Mouse (Mus musculus): ENCODE measurements around the gene Fez1. TPM values are rescaled to one million over a fixed set of nuclear protein-coding genes. Genes with fewer than 3 reads are reported as not detected.
A peak's percentile ranks its signal among the peaks of the same experiment; 100 is the strongest.

The Fez1 gene
- total RNA-seq, 4 experiments from 2014 or later: 3.4 to 7.5 (median 6.9) TPM

GRCm38 (mm10) chr9:36890552-36890951 lies 68.9 kb downstream of the Fez1 start:
- peak; percentile 31 to 37 for DNase-seq (ENCODE audit: low spot score in 2 of 2)

GRCm38 (mm10) chr9:36893413-36893990 lies 71.8 kb downstream of the Fez1 start:
- no peak for DNase-seq (ENCODE audit: low spot score in 2 of 2)

GRCm38 (mm10) chr9:36894242-36894641 lies 72.6 kb downstream of the Fez1 start:
- no peak for DNase-seq (ENCODE audit: low spot score in 2 of 2)

- DNase-seq (ENCODE audit: low spot score in 2 of 2): peak; percentile 54 to 75
These were observed 73.5 kb downstream of the Fez1 start for GRCm38 (mm10) chr9:36895009-36895693.

GRCm38 (mm10) chr9:36898560-36898959 lies 76.9 kb downstream of the Fez1 start:
- peak; percentile 78 to 83 for DNase-seq (ENCODE audit: low spot score in 2 of 2)

GRCm38 (mm10) chr9:36900464-36900863 lies 78.8 kb downstream of the Fez1 start:
- no peak for DNase-seq (ENCODE audit: low spot score in 2 of 2)

- no peak for DNase-seq (ENCODE audit: low spot score in 2 of 2)
These were observed 83.8 kb downstream of the Fez1 start for GRCm38 (mm10) chr9:36905452-36905851.

GRCm38 (mm10) chr9:36916362-36916761 lies 94.7 kb downstream of the Fez1 start:
- peak; percentile 77 to 81 for DNase-seq (ENCODE audit: low spot score in 2 of 2)

- DNase-seq (ENCODE audit: low spot score in 2 of 2): peak; percentile 65 to 76
These were observed 95.3 kb downstream of the Fez1 start for GRCm38 (mm10) chr9:36916915-36917314.

GRCm38 (mm10) chr9:36918582-36918981 lies 96.9 kb downstream of the Fez1 start:
- DNase-seq (ENCODE audit: low spot score in 2 of 2): no peak

- DNase-seq (ENCODE audit: low spot score in 2 of 2): no peak
These were observed 97.8 kb downstream of the Fez1 start for GRCm38 (mm10) chr9:36919472-36919871.

GRCm38 (mm10) chr9:36921718-36922415 lies 100.2 kb downstream of the Fez1 start:
- no peak for DNase-seq (ENCODE audit: low spot score in 2 of 2)

GRCm38 (mm10) chr9:36923753-36924152 lies 102.1 kb downstream of the Fez1 start:
- no peak for DNase-seq (ENCODE audit: low spot score in 2 of 2)

Other genes starting within 250 kb of the Fez1 start
- gene Gm17689, start 239.2 kb upstream of the Fez1 start, total RNA-seq (2022): not detected
- not detected for gene A630095E13Rik, start 178.5 kb upstream of the Fez1 start, total RNA-seq (2022)
- gene Acrv1, start 128.6 kb upstream of the Fez1 start, total RNA-seq (2022): not detected
- gene Chek1, start 94.8 kb upstream of the Fez1 start, total RNA-seq (2022): 1 to 10 TPM in 1 of 4 experiments, under 1 TPM in 3; 0.19 to 2.0 (median 0.35) TPM
- gene Stt3a, start 54.2 kb upstream of the Fez1 start, total RNA-seq (2022): 10 to 100 TPM; 23.8 to 40.7 (median 33.9) TPM
- gene Ei24, start 24.5 kb upstream of the Fez1 start, total RNA-seq (2022): 10 to 100 TPM; 66.4 to 84.8 (median 75.7) TPM

All from gastrocnemius, adult 8-10 months (tissue).